Comparison of ENCODE assay signal across 11 mouse cellular contexts in the genomic region with DNA sequence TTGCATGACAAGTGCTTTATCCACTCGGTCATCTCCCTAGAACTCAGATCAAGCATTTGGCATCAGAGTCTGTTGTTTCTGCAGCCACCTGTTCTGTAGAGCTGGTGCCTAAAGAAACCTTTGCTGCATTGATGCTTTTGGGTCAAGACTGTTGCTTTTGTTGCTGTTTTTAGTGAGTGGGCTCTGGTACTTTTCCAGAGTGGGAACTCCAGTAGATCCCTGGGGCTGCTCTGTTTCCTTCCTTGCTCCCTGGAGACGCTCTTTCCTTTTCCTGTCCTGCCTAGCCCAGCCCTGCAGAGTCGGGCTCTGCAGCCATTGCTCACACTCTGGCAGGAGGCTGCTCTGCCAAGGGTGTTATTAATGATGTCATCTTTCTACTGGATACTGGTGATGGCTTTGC.
A peak's percentile ranks its signal among the peaks of the same experiment; 100 is the strongest.
DNase-seq lines count a peak whose midpoint lies in the region; ATAC-seq and TF ChIP-seq lines count a peak whose summit lies in the region.
"Had no signal": no experiment of that assay in that cellular context is flagged by ENCODE, and none has a peak within 500 bp of the region (broad histone marks: within the 10 kb centered on the region; RNA-seq: fewer than 3 reads in every experiment).

No protein-coding gene starts in this region.

- peak; percentile 83; the same call in 1 of the 2 replicates for TF ChIP-seq EP300 in heart, adult 2 months (IDR thresholded peaks at IDR 0.05; ENCODE audit: insufficient read depth, low read depth, low read length)

- no peak for TF ChIP-seq POLR2A in heart, adult 2 months (IDR thresholded peaks at IDR 0.05; ENCODE audit: insufficient read depth, low read depth, low read length)

- TF ChIP-seq CTCF in heart, adult 2 months (IDR thresholded peaks at IDR 0.05) = no peak
- no peak for TF ChIP-seq CTCF in lung, embryonic 14.5 days (IDR thresholded peaks at IDR 0.05; ENCODE audit: low read depth)

- no peaks in the 10 kb centered on the region for H3K9me3 ChIP-seq in heart, embryonic 10.5 days
- H3K9me3 ChIP-seq in heart, embryonic 14.5 days (ENCODE audit: control insufficient read depth, low read length) = no peaks in the 10 kb centered on the region
- H3K9me3 ChIP-seq in lung, embryonic 14.5 days (ENCODE audit: low read depth, low read length) = no peaks in the 10 kb centered on the region
- H3K9me3 ChIP-seq: limb, embryonic 15.5 days had no signal

- WGBS in heart, adult 2 months = 37% methylated on average over 3 of the region's 3 CpGs
- WGBS in heart, embryonic 10.5 days = 50% methylated on average over 3 of the region's 3 CpGs
- 51% methylated on average over 3 of the region's 3 CpGs for WGBS in heart, embryonic 14.5 days
- WGBS in lung, embryonic 14.5 days = 48% methylated on average over 3 of the region's 3 CpGs

- no peak for ATAC-seq in heart, embryonic 14.5 days (ENCODE audit: insufficient number of reproducible peaks, insufficient read depth, low FRiP score, low read depth)
- ATAC-seq in lung, embryonic 14.5 days (ENCODE audit: insufficient read depth) = peak; percentile 21; the same call in 1 of the 2 replicates
- ATAC-seq: CD4-positive, CD25-positive, alpha-beta regulatory T cell, adult 4 months had no signal

- H3K27me3 ChIP-seq in heart, adult 2 months (ENCODE audit: control insufficient read depth, insufficient read depth, low read length) = no peaks in the 10 kb centered on the region
- H3K27me3 ChIP-seq in heart, embryonic 10.5 days (ENCODE audit: insufficient read depth, poor library complexity, severe bottlenecking) = no peaks in the 10 kb centered on the region
- H3K27me3 ChIP-seq in heart, embryonic 14.5 days (ENCODE audit: control insufficient read depth, insufficient read depth, low read length) = no peaks in the 10 kb centered on the region
- H3K27me3 ChIP-seq in lung, embryonic 14.5 days (ENCODE audit: insufficient read depth, low read length) = no peaks in the 10 kb centered on the region
- H3K27me3 ChIP-seq: limb, embryonic 15.5 days had no signal

- H3K4me2 ChIP-seq in heart, embryonic 14.5 days (ENCODE audit: low read length) = 0 out of 2 replicates have a peak overlapping the region, but pooled peaks have one; percentile 19
- H3K4me2 ChIP-seq in lung, embryonic 14.5 days = no peak overlapping the region
- H3K4me2 ChIP-seq: limb, embryonic 15.5 days had no signal

- peak overlapping the region; percentile 65 for H3K27ac ChIP-seq in heart, adult 2 months
- H3K27ac ChIP-seq in heart, embryonic 10.5 days = no peak overlapping the region
- H3K27ac ChIP-seq in heart, embryonic 14.5 days (replicated peaks in 1 of 2; ENCODE audit: control insufficient read depth in 1 of 2, insufficient read depth in 1 of 2, low read depth in 2 of 2, low read length in 2 of 2) = no peak overlapping the region; a peak in 1 of 4 replicates
- 0 out of 2 replicates have a peak overlapping the region, but pooled peaks have one; percentile 18 for H3K27ac ChIP-seq in lung, embryonic 14.5 days (ENCODE audit: low read depth)
- H3K27ac ChIP-seq: limb, embryonic 15.5 days had no signal

- peaks cover 16% of the 10 kb centered on the region for H3K4me1 ChIP-seq in heart, adult 2 months (ENCODE audit: control insufficient read depth, insufficient read depth, low read length)
- H3K4me1 ChIP-seq in heart, embryonic 10.5 days = peaks cover 20% of the 10 kb centered on the region
- peaks cover 6 to 14% of the 10 kb centered on the region in 2 experiments; a peak in 3 of 4 replicates for H3K4me1 ChIP-seq in heart, embryonic 14.5 days (ENCODE audit: control insufficient read depth in 2 of 2, insufficient read depth in 2 of 2, low read length in 2 of 2)
- H3K4me1 ChIP-seq in lung, embryonic 14.5 days (ENCODE audit: insufficient read depth) = no peaks in the 10 kb centered on the region

- no peak overlapping the region for H3K9ac ChIP-seq in heart, adult 2 months (ENCODE audit: low read depth, low read length)
- H3K9ac ChIP-seq in heart, embryonic 14.5 days (ENCODE audit: low read length) = no peak overlapping the region
- no peak overlapping the region for H3K9ac ChIP-seq in lung, embryonic 14.5 days
- H3K9ac ChIP-seq: limb, embryonic 15.5 days had no signal

- DNase-seq in heart, adult 2 months = peak; percentile 54 to 69
- no peak for DNase-seq in heart, embryonic 10.5 days (ENCODE audit: low spot score)
- DNase-seq in brain, adult 2 months (ENCODE audit: low read depth, low spot score) = peak; percentile 62
- DNase-seq in lung, embryonic 14.5 days = peak; percentile 29
- DNase-seq in spleen, postnatal 4 days (ENCODE audit: low spot score in 2 of 2) = no peak
- DNase-seq in urinary bladder, adult 18-20 months (ENCODE audit: low spot score in 2 of 2) = no peak
- no peak for DNase-seq in gastrocnemius, postnatal 36 days
- DNase-seq: right cerebral cortex, adult 18-20 months had no signal

- intact Hi-C loops in heart, adult 2 months (cut with DNase I) = loop anchor here (2.0 kb wide), 1 partner anchor 15 kb away; no protein-coding TSS in a partner anchor
- intact Hi-C loops in gastrocnemius, postnatal 36 days (cut with DNase I) = no loop called here

- H3K4me3 ChIP-seq in heart, adult 2 months = no peak overlapping the region
- no peak overlapping the region for H3K4me3 ChIP-seq in heart, embryonic 10.5 days
- no peak overlapping the region for H3K4me3 ChIP-seq in heart, embryonic 14.5 days (ENCODE audit: control insufficient read depth in 1 of 2, insufficient read depth in 1 of 2, low read depth in 1 of 2, low read length in 2 of 2)
- H3K4me3 ChIP-seq in lung, embryonic 14.5 days (ENCODE audit: low read depth, low read length) = no peak overlapping the region
- H3K4me3 ChIP-seq: limb, embryonic 15.5 days had no signal

- peaks cover 20% of the 10 kb centered on the region for H3K36me3 ChIP-seq in heart, adult 2 months (ENCODE audit: control insufficient read depth, insufficient read depth, low read length)
- no peaks in the 10 kb centered on the region for H3K36me3 ChIP-seq in heart, embryonic 10.5 days
- no peaks in the 10 kb centered on the region for H3K36me3 ChIP-seq in heart, embryonic 14.5 days (ENCODE audit: control insufficient read depth, insufficient read depth, low read length)
- H3K36me3 ChIP-seq in lung, embryonic 14.5 days (ENCODE audit: insufficient read depth) = no peaks in the 10 kb centered on the region
- H3K36me3 ChIP-seq: limb, embryonic 15.5 days had no signal

- peaks cover 5% of the 10 kb centered on the region for H3K79me2 ChIP-seq in heart, adult 2 months (replicated peaks; ENCODE audit: control insufficient read depth, insufficient read depth, low read length)

Comparison
In these comparisons a context has a peak if more than half of its experiments do, and no peak if none do; other contexts are left out.
1. DNase-seq: peak in heart, adult 2 months (2 of 2), brain, adult 2 months (single experiment) and lung, embryonic 14.5 days (single experiment); none in heart, embryonic 10.5 days (single experiment), spleen, postnatal 4 days (0 of 2), urinary bladder, adult 18-20 months (0 of 2) and gastrocnemius, postnatal 36 days (0 of 2).
2. H3K27ac ChIP-seq: peak in heart, adult 2 months (single experiment) and lung, embryonic 14.5 days (single experiment); none in heart, embryonic 10.5 days (single experiment) and heart, embryonic 14.5 days (0 of 2).